Mouse (Mus musculus) spleen, adult 2 months (tissue): Measurements from ENCODE around the gene Rpain.

Experiments used
- CTCF ChIP-seq: fragments of 200-500 bp; IDR thresholded peaks from 2 replicates; pipeline ENCODE4 v1.5.1; 2011; ENCODE audit warnings: mild to moderate bottlenecking, inconsistent platforms; ENCODE audit not compliant: insufficient read depth, insufficient read length, insufficient replicate concordance; ENCODE audit errors: extremely low read depth
- POLR2A ChIP-seq: fragments of 200-500 bp; IDR thresholded peaks from 2 replicates; pipeline ENCODE4 v1.6.1; 2011; ENCODE audit warnings: low read depth, low read length, inconsistent platforms

GRCm38 (mm10) chr11:70980751-70981510 lies 10.9 kb downstream of the Rpain start:
- TF ChIP-seq CTCF (no peak), POLR2A (no peak)
